Mouse (Mus musculus) limb, embryonic 10.5 days (tissue): ENCODE measurements around the gene Rhd. TPM values are rescaled to one million over a fixed set of nuclear protein-coding genes. Genes with fewer than 3 reads are reported as not detected.

Experiments
- DNase-seq: peaks from one replicate; pipeline ENCODE4 v3.0.0-alpha.2; 2017; ENCODE audit warnings: low spot score
- H3K27ac ChIP-seq: fragments of 300-500 bp; sonication (generic); 2 replicates; pipeline ENCODE4 v1.5.1; 2016; ENCODE audit warnings: mild to moderate bottlenecking
- H3K27me3 ChIP-seq: fragments of 300-500 bp; sonication (generic); 2 replicates; pipeline ENCODE4 v1.6.1; 2016; ENCODE audit warnings: low read depth, mild to moderate bottlenecking; ENCODE audit not compliant: poor library complexity, severe bottlenecking
- H3K36me3 ChIP-seq: fragments of 300-500 bp; sonication (generic); 2 replicates; pipeline ENCODE4 v1.6.1; 2016; ENCODE audit warnings: mild to moderate bottlenecking, moderate library complexity
- H3K4me1 ChIP-seq: fragments of 300-500 bp; sonication (generic); 2 replicates; pipeline ENCODE4 v1.6.1; 2016
- H3K4me3 ChIP-seq: fragments of 300-500 bp; sonication (generic); 2 replicates; pipeline ENCODE4 v1.5.1; 2016; ENCODE audit warnings: mild to moderate bottlenecking, moderate library complexity
- H3K9me3 ChIP-seq: fragments of 300-500 bp; sonication (generic); replicated peaks from 2 replicates; pipeline ENCODE4 v1.6.1; 2016; ENCODE audit warnings: mild to moderate bottlenecking
- WGBS: fragments of 180-500 bp; shearing (Covaris S2); methylation state at CpG from one replicate; pipeline ENCODE4 v1.1.7; 2016; 5-methylcytosine and 5-hydroxymethylcytosine counted together
- polyA plus RNA-seq: library from polyadenylated mRNA; unstranded; fragments of >200 nt; fragmentation: Nextera tagmentation; extraction: Ambion mirVana; gene quantifications from 2 replicates; pipeline ENCODE4 v1.2.1, GENCODE M21; 2016

The Rhd gene
- polyA plus RNA-seq, 1 experiment from 2014 or later: 9.7 TPM

DNA sequence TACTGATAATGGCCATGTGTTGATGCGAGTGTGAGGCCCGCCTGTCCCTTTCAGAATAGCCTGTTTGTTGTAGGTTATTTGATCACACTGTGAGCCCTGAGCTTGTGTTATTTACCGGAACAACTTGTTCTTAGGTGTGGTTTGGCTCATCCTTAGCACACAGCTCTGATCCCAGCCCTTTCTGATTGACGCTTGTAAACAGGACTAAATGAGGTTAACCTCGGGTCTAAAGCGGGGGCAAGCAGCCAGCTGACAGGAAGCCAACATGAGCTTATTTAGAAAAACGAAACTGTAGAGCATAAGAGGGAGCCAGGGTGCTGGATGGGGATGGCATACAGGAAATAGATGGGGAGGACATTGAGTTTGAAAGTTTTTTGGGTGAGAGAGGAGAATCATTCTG, 54.0 kb downstream of the Rhd start:
- Histone ChIP-seq H3K4me1 (peaks cover 29% of the 10 kb centered on the region), H3K4me3 (no peak overlapping the region), H3K36me3 (no peaks in the 10 kb centered on the region), H3K9me3 (no peaks in the 10 kb centered on the region), H3K27ac (no peak overlapping the region), H3K27me3 (no peaks in the 10 kb centered on the region)
- no peak for DNase-seq
- 67% methylated on average over 7 of the region's 7 CpGs for WGBS

DNA sequence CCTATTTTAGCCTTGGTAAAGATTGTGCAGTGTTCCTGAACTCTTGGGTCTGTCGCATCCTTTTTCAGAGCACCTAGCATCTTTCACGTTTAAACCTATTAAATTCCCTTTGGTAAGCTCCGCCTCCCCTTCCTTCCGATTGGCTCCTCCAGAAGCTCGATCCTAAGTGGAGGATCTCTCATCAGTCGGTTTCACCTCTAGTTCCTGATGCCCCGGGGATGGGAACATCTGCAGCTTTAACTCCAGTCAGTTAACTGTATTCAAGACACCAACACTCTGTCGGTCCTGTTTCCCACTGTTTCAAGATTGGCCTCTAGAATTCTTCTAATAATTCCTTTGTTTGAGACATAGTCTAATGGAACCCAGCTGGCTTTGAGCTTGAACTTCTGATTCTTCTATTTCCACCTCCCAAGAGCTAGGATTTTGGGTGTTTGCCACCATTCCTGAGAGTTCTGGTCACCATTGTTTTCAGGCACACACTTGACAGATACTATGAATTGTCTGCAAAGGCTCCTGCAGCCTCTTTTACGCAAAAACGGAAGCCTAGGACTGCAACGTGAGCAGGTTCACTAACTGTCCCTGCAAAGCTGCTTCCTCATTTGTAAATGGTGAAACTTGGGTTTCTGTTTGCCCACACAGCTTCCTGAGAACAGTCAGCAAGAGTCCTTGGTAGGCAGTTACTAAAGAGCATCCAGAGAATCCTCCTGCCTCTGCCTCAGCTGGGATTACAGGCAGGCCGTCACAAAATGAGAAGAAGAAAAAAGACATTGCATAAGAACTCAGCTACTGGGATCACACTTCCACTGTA, 55.6 kb downstream of the Rhd start:
- Histone ChIP-seq H3K36me3 (peaks cover 8% of the 10 kb centered on the region), H3K4me3 (no peak overlapping the region), H3K27me3 (no peaks in the 10 kb centered on the region), H3K4me1 (peaks cover 23% of the 10 kb centered on the region), H3K27ac (no peak overlapping the region), H3K9me3 (no peaks in the 10 kb centered on the region)
- no peak for DNase-seq
- 40% methylated on average over 12 of the region's 12 CpGs for WGBS

DNA sequence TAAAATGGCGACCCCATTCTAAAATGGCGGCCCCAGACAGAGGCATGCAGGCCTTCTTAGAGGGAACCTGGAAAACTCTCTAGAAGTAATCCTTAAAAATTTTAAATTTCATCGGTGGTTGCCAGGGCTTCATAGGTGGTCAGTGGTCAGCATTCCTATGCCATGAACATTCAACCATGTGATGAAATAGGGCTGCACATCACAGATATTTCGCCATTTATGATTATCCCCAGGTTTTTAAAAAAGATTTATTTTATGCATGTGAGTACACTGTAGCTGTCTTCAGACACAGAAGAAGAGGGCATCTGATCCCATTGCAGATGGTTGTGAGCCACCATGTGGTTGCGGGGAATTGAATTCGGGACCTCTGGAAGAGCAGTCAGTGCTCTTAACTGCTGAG, 56.3 kb downstream of the Rhd start:
- H3K36me3 ChIP-seq: peaks cover 15% of the 10 kb centered on the region
- peaks cover 24% of the 10 kb centered on the region for H3K4me1 ChIP-seq
- WGBS: 97% methylated on average over 6 of the region's 6 CpGs
- DNase-seq: no peak
- no peaks in the 10 kb centered on the region for H3K27me3 ChIP-seq
- H3K4me3 ChIP-seq: no peak overlapping the region
- no peaks in the 10 kb centered on the region for H3K9me3 ChIP-seq
- no peak overlapping the region for H3K27ac ChIP-seq

GRCm38 (mm10) chr4:134921703-134922102, 57.4 kb downstream of the Rhd start:
- no peak overlapping the region for H3K27ac ChIP-seq
- 93% methylated on average over 4 of the region's 4 CpGs for WGBS
- H3K27me3 ChIP-seq: no peaks in the 10 kb centered on the region
- H3K4me1 ChIP-seq: peaks cover 30% of the 10 kb centered on the region
- H3K36me3 ChIP-seq: peaks cover 25% of the 10 kb centered on the region
- no peak overlapping the region for H3K4me3 ChIP-seq
- DNase-seq: no peak
- no peaks in the 10 kb centered on the region for H3K9me3 ChIP-seq

DNA sequence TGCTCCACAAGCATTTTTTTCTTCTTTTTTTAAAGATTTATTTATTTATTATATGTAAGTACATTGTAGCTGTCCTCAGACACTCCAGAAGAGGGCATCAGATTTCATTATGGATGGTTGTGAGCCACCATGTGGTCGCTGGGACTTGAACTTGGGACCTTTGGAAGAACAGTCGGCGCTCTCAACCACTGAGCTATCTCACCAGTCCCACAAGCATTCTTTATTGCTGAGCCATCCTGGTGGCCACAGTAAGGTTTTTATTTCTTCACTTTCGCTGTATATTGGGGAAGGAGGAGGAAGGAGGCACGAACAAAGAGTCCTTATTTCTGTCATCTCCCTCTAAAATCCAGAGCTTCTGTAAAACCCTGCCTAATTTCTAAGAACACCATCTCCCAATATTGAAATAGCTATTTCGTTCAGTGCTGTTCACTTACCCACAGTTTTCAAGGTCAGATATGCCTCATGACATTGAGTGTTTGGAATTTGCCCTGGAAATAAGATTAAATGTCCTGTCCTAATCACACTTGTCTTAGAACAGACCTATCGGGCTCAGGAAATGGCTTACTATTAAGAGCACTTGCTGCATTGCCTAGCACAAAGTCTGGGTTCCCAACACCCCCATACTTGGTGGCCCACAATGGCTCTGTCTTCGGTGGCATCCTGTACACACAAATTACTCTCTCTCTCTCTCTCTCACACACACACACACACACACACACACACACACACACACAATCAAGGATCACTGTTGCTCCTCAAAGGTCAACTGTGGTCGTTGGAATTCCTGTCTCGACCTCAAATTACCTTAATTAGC, 58.0 kb downstream of the Rhd start:
- no peaks in the 10 kb centered on the region for H3K9me3 ChIP-seq
- H3K27me3 ChIP-seq: no peaks in the 10 kb centered on the region
- 62% methylated on average over 10 of the region's 10 CpGs for WGBS

GRCm38 (mm10) chr4:134922925-134923244, 58.5 kb downstream of the Rhd start:
- Histone ChIP-seq H3K36me3 (peaks cover 37% of the 10 kb centered on the region), H3K27me3 (no peaks in the 10 kb centered on the region), H3K4me1 (peaks cover 30% of the 10 kb centered on the region), H3K9me3 (no peaks in the 10 kb centered on the region), H3K27ac (peak overlapping the region; percentile 97), H3K4me3 (peak overlapping the region; percentile 98)
- peak; percentile 80 for DNase-seq
- WGBS: under 1% methylated on average over 13 of the region's 13 CpGs

More for the DNA sequence above, 58.0 kb downstream of the Rhd start:
- peak overlapping the region; percentile 98 for H3K4me3 ChIP-seq
- DNase-seq: no peak
- peaks cover 30% of the 10 kb centered on the region for H3K4me1 ChIP-seq
- peaks cover 32% of the 10 kb centered on the region for H3K36me3 ChIP-seq
- H3K27ac ChIP-seq: peak overlapping the region; percentile 97

- Histone ChIP-seq H3K4me3 (peak within 1 kb of the TSS; percentile 98), H3K27ac (peak within 1 kb of the TSS; percentile 97), H3K27me3 (no peaks in the 10 kb centered on the region), H3K36me3 (peaks cover 43% of the 10 kb centered on the region), H3K9me3 (no peaks in the 10 kb centered on the region), H3K4me1 (peaks cover 27% of the 10 kb centered on the region)
- DNase-seq: peak; percentile 97
- WGBS: 1% methylated on average over 64 of the region's 64 CpGs
These were observed 59.1 kb downstream of the Rhd start, which contains the start of gene Rsrp1 for GRCm38 (mm10) chr4:134923258-134924018. Gene Rsrp1, plus strand, starts transcription at chr4:134923592.

- Histone ChIP-seq H3K36me3 (peaks cover 47% of the 10 kb centered on the region), H3K27me3 (no peaks in the 10 kb centered on the region), H3K27ac (peak overlapping the region; percentile 97), H3K9me3 (no peaks in the 10 kb centered on the region), H3K4me1 (peaks cover 25% of the 10 kb centered on the region), H3K4me3 (peak overlapping the region; percentile 98)
- under 1% methylated on average over 75 of the region's 75 CpGs for WGBS
- peak; percentile 70 for DNase-seq
These were observed 59.8 kb downstream of the Rhd start for GRCm38 (mm10) chr4:134924019-134924741.

GRCm38 (mm10) chr4:134925206-134925605, 60.9 kb downstream of the Rhd start:
- Histone ChIP-seq H3K27ac (no peak overlapping the region), H3K9me3 (no peaks in the 10 kb centered on the region), H3K27me3 (no peaks in the 10 kb centered on the region), H3K4me1 (peaks cover 23% of the 10 kb centered on the region), H3K4me3 (peak overlapping the region; percentile 98), H3K36me3 (peaks cover 47% of the 10 kb centered on the region)
- DNase-seq: no peak
- 93% methylated on average over 8 of the region's 8 CpGs for WGBS

GRCm38 (mm10) chr4:134927815-134928463, 63.6 kb downstream of the Rhd start:
- Histone ChIP-seq H3K9me3 (no peaks in the 10 kb centered on the region), H3K4me1 (peaks cover 38% of the 10 kb centered on the region), H3K27ac (no peak overlapping the region), H3K4me3 (no peak overlapping the region), H3K36me3 (peaks cover 54% of the 10 kb centered on the region), H3K27me3 (no peaks in the 10 kb centered on the region)
- WGBS: 72% methylated on average over 5 of the region's 5 CpGs
- DNase-seq: no peak

GRCm38 (mm10) chr4:134928464-134928836, 64.1 kb downstream of the Rhd start:
- no peak overlapping the region for H3K4me3 ChIP-seq
- no peaks in the 10 kb centered on the region for H3K9me3 ChIP-seq
- peaks cover 38% of the 10 kb centered on the region for H3K4me1 ChIP-seq
- H3K36me3 ChIP-seq: peaks cover 59% of the 10 kb centered on the region
- no peak for DNase-seq
- 71% methylated on average over 1 of the region's 1 CpGs for WGBS
- no peak overlapping the region for H3K27ac ChIP-seq
- no peaks in the 10 kb centered on the region for H3K27me3 ChIP-seq

- Histone ChIP-seq H3K9me3 (no peaks in the 10 kb centered on the region), H3K27me3 (no peaks in the 10 kb centered on the region), H3K4me1 (peaks cover 38% of the 10 kb centered on the region), H3K27ac (no peak overlapping the region), H3K4me3 (no peak overlapping the region), H3K36me3 (peaks cover 63% of the 10 kb centered on the region)
- no peak for DNase-seq
- 79% methylated on average over 4 of the region's 4 CpGs for WGBS
These were observed 65.2 kb downstream of the Rhd start for GRCm38 (mm10) chr4:134929536-134929935.
